Mouse (Mus musculus): ENCODE results near the gene Cox6b1. TPM values are rescaled to one million over a fixed set of nuclear protein-coding genes. Genes with fewer than 3 reads are reported as not detected.

Gene Cox6b1
- polyA plus RNA-seq (2016; fragmentation: Nextera tagmentation; extraction: Ambion mirVana): 761 and 784 TPM in 2 replicates

GRCm38 (mm10) chr7:30625530-30626384, at the start of gene Cox6b1:
Gene Cox6b1, minus strand, starts transcription at chr7:30626151.
- 2% methylated on average over 44 of the region's 44 CpGs for WGBS
- Histone ChIP-seq H3K9me3 (no peaks in the 10 kb centered on the region), H3K4me1 (peaks cover 7% of the 10 kb centered on the region; the same call in 1 of the 2 replicates), H3K27ac (peak within 1 kb of the TSS; percentile 46; the same call in 1 of the 2 replicates), H3K9ac (peak within 1 kb of the TSS; percentile 79), H3K36me3 (peaks cover 34% of the 10 kb centered on the region), H3K4me2 (replicated peaks) (peak within 1 kb of the TSS; percentile 86), H3K27me3 (0 out of 2 replicates have a peak, but pooled peaks cover 4% of the 10 kb centered on the region), H3K4me3 (peak within 1 kb of the TSS; percentile 84)
- ATAC-seq (ENCODE audit: insufficient number of reproducible peaks, insufficient read depth, low FRiP score, low TSS enrichment): peak; percentile 88

GRCm38 (mm10) chr7:30671480-30671879, 45.5 kb upstream of the Cox6b1 start, which contains the start of gene Pmis2:
Gene Pmis2, minus strand, starts transcription at chr7:30671605.
- no peak for ATAC-seq (ENCODE audit: insufficient number of reproducible peaks, insufficient read depth, low FRiP score, low TSS enrichment)
- WGBS: 74% methylated on average over 9 of the region's 9 CpGs
- Histone ChIP-seq H3K27ac (no peak within 1 kb of the TSS), H3K4me1 (no peaks in the 10 kb centered on the region), H3K4me3 (no peak within 1 kb of the TSS), H3K36me3 (no peaks in the 10 kb centered on the region), H3K27me3 (0 out of 2 replicates have a peak, but pooled peaks cover 3% of the 10 kb centered on the region), H3K9me3 (no peaks in the 10 kb centered on the region), H3K9ac (no peak within 1 kb of the TSS), H3K4me2 (replicated peaks) (no peak within 1 kb of the TSS)

- 41% methylated on average over 3 of the region's 3 CpGs for WGBS
- Histone ChIP-seq H3K9ac (no peak overlapping the region), H3K27ac (no peak overlapping the region), H3K27me3 (0 out of 2 replicates have a peak, but pooled peaks cover 3% of the 10 kb centered on the region), H3K4me3 (no peak overlapping the region), H3K36me3 (no peaks in the 10 kb centered on the region), H3K9me3 (no peaks in the 10 kb centered on the region), H3K4me1 (0 out of 2 replicates have a peak, but pooled peaks cover 5% of the 10 kb centered on the region), H3K4me2 (replicated peaks) (no peak overlapping the region)
- no peak for ATAC-seq (ENCODE audit: insufficient number of reproducible peaks, insufficient read depth, low FRiP score, low TSS enrichment)
Observed at GRCm38 (mm10) chr7:30669229-30669628, 43.3 kb upstream of the Cox6b1 start.

GRCm38 (mm10) chr7:30665321-30665720, 39.4 kb upstream of the Cox6b1 start:
- Histone ChIP-seq H3K9ac (peak overlapping the region; percentile 66), H3K36me3 (peaks cover 14% of the 10 kb centered on the region), H3K4me2 (replicated peaks) (peak overlapping the region; percentile 83), H3K4me1 (0 out of 2 replicates have a peak, but pooled peaks cover 6% of the 10 kb centered on the region), H3K4me3 (peak overlapping the region; percentile 68), H3K27me3 (0 out of 2 replicates have a peak, but pooled peaks cover 3% of the 10 kb centered on the region), H3K9me3 (no peaks in the 10 kb centered on the region), H3K27ac (no peak overlapping the region)
- WGBS: 7% methylated on average over 11 of the region's 11 CpGs
- no peak; the same call in 1 of the 2 replicates for ATAC-seq (ENCODE audit: insufficient number of reproducible peaks, insufficient read depth, low FRiP score, low TSS enrichment)

GRCm38 (mm10) chr7:30664529-30665200, 38.7 kb upstream of the Cox6b1 start, which contains the start of gene Haus5:
Gene Haus5, minus strand, starts transcription at chr7:30664994.
- ATAC-seq (ENCODE audit: insufficient number of reproducible peaks, insufficient read depth, low FRiP score, low TSS enrichment): peak; percentile 87
- Histone ChIP-seq H3K27ac (no peak within 1 kb of the TSS), H3K9ac (peak within 1 kb of the TSS; percentile 66), H3K27me3 (0 out of 2 replicates have a peak, but pooled peaks cover 3% of the 10 kb centered on the region), H3K4me2 (replicated peaks) (peak within 1 kb of the TSS; percentile 83), H3K4me1 (0 out of 2 replicates have a peak, but pooled peaks cover 6% of the 10 kb centered on the region), H3K36me3 (peaks cover 21% of the 10 kb centered on the region), H3K4me3 (peak within 1 kb of the TSS; percentile 68), H3K9me3 (no peaks in the 10 kb centered on the region)
- 1% methylated on average over 34 of the region's 34 CpGs for WGBS

- Histone ChIP-seq H3K27ac (peak within 1 kb of the TSS; percentile 46; the same call in 1 of the 2 replicates), H3K4me1 (peaks cover 3% of the 10 kb centered on the region; the same call in 1 of the 2 replicates), H3K4me2 (replicated peaks) (peak within 1 kb of the TSS; percentile 92), H3K4me3 (peak within 1 kb of the TSS; percentile 88), H3K27me3 (no peaks in the 10 kb centered on the region), H3K9me3 (no peaks in the 10 kb centered on the region), H3K36me3 (peaks cover 61% of the 10 kb centered on the region), H3K9ac (peak within 1 kb of the TSS; percentile 92)
- WGBS: 1% methylated on average over 59 of the region's 59 CpGs
- peak; percentile 98 for ATAC-seq (ENCODE audit: insufficient number of reproducible peaks, insufficient read depth, low FRiP score, low TSS enrichment)
Observed at GRCm38 (mm10) chr7:30649591-30650540, 23.9 kb upstream of the Cox6b1 start, which contains the start of gene Rbm42. Gene Rbm42, minus strand, starts transcription at chr7:30650317.

- Histone ChIP-seq H3K9me3 (no peaks in the 10 kb centered on the region), H3K4me2 (replicated peaks) (no peak overlapping the region), H3K9ac (no peak overlapping the region), H3K27me3 (peaks cover 26% of the 10 kb centered on the region), H3K4me1 (0 out of 2 replicates have a peak, but pooled peaks cover 11% of the 10 kb centered on the region), H3K27ac (no peak overlapping the region), H3K36me3 (peaks cover 40% of the 10 kb centered on the region), H3K4me3 (no peak overlapping the region)
- no peak for ATAC-seq (ENCODE audit: insufficient number of reproducible peaks, insufficient read depth, low FRiP score, low TSS enrichment)
- 14% methylated on average over 4 of the region's 4 CpGs for WGBS
Observed at GRCm38 (mm10) chr7:30639083-30639482, 13.1 kb upstream of the Cox6b1 start.

- peaks cover 14% of the 10 kb centered on the region for H3K36me3 ChIP-seq
- no peaks in the 10 kb centered on the region for H3K9me3 ChIP-seq
- no peak for ATAC-seq (ENCODE audit: insufficient number of reproducible peaks, insufficient read depth, low FRiP score, low TSS enrichment)
- H3K4me3 ChIP-seq: no peak overlapping the region
- H3K4me2 ChIP-seq (replicated peaks): no peak overlapping the region
- 0 out of 2 replicates have a peak, but pooled peaks cover 11% of the 10 kb centered on the region for H3K4me1 ChIP-seq
- H3K9ac ChIP-seq: no peak overlapping the region
- no peak overlapping the region for H3K27ac ChIP-seq
- H3K27me3 ChIP-seq: peaks cover 52% of the 10 kb centered on the region
- 25% methylated on average over 11 of the region's 11 CpGs for WGBS
Observed at GRCm38 (mm10) chr7:30636395-30636794, 10.4 kb upstream of the Cox6b1 start.

- Histone ChIP-seq H3K4me1 (0 out of 2 replicates have a peak, but pooled peaks cover 11% of the 10 kb centered on the region), H3K36me3 (peaks cover 8% of the 10 kb centered on the region), H3K9me3 (no peaks in the 10 kb centered on the region), H3K27ac (no peak within 1 kb of the TSS), H3K4me3 (peak within 1 kb of the TSS; percentile 2; the same call in 1 of the 2 replicates), H3K27me3 (peaks cover 55% of the 10 kb centered on the region), H3K4me2 (replicated peaks) (peak within 1 kb of the TSS; percentile 29), H3K9ac (no peak within 1 kb of the TSS)
- ATAC-seq (ENCODE audit: insufficient number of reproducible peaks, insufficient read depth, low FRiP score, low TSS enrichment): no peak
- 3% methylated on average over 5 of the region's 5 CpGs for WGBS
Observed at GRCm38 (mm10) chr7:30635752-30636151, 9.8 kb upstream of the Cox6b1 start, which contains the start of gene Etv2. Gene Etv2, minus strand, starts transcription at chr7:30635852.

- H3K27ac ChIP-seq: no peak overlapping the region
- peaks cover 57% of the 10 kb centered on the region for H3K27me3 ChIP-seq
- WGBS: 1% methylated on average over 20 of the region's 20 CpGs
- no peak for ATAC-seq (ENCODE audit: insufficient number of reproducible peaks, insufficient read depth, low FRiP score, low TSS enrichment)
- 0 out of 2 replicates have a peak, but pooled peaks cover 11% of the 10 kb centered on the region for H3K4me1 ChIP-seq
- no peaks in the 10 kb centered on the region for H3K9me3 ChIP-seq
- H3K4me3 ChIP-seq: peak overlapping the region; percentile 2; the same call in 1 of the 2 replicates
- no peak overlapping the region for H3K9ac ChIP-seq
- H3K4me2 ChIP-seq (replicated peaks): peak overlapping the region; percentile 29
- no peaks in the 10 kb centered on the region for H3K36me3 ChIP-seq
Observed at GRCm38 (mm10) chr7:30634621-30635020, 8.7 kb upstream of the Cox6b1 start.
